Mouse (Mus musculus) lung, postnatal 14 days (tissue): ENCODE measurements around the gene Slc44a3.
A peak's percentile ranks its signal among the peaks of the same experiment; 100 is the strongest.

Experiments used
- DNase-seq: peaks from one replicate; pipeline ENCODE4 v3.0.0; 2021

Gene Slc44a3

GRCm38 (mm10) chr3:121451404-121451803 is 80.8 kb downstream of the Slc44a3 start:
- no peak for DNase-seq

GRCm38 (mm10) chr3:121449527-121449926 is 82.7 kb downstream of the Slc44a3 start:
- peak; percentile 48 for DNase-seq

- DNase-seq: no peak
These were observed 83.6 kb downstream of the Slc44a3 start for GRCm38 (mm10) chr3:121448606-121449005.

GRCm38 (mm10) chr3:121448029-121448468 is 84.2 kb downstream of the Slc44a3 start:
- DNase-seq: no peak

GRCm38 (mm10) chr3:121446454-121446853 is 85.8 kb downstream of the Slc44a3 start:
- no peak for DNase-seq

GRCm38 (mm10) chr3:121444414-121444813 is 87.8 kb downstream of the Slc44a3 start:
- no peak for DNase-seq

- no peak for DNase-seq
These were observed 88.3 kb downstream of the Slc44a3 start for GRCm38 (mm10) chr3:121443861-121444271.

- DNase-seq: no peak
These were observed 89.9 kb downstream of the Slc44a3 start for GRCm38 (mm10) chr3:121442288-121442687.

- no peak for DNase-seq
These were observed 90.7 kb downstream of the Slc44a3 start for GRCm38 (mm10) chr3:121441504-121441903.

- DNase-seq: peak; percentile 32
These were observed 92.5 kb downstream of the Slc44a3 start for GRCm38 (mm10) chr3:121439623-121440161.

GRCm38 (mm10) chr3:121437996-121438395 is 94.2 kb downstream of the Slc44a3 start:
- no peak for DNase-seq

GRCm38 (mm10) chr3:121437070-121437469 is 95.1 kb downstream of the Slc44a3 start:
- no peak for DNase-seq

GRCm38 (mm10) chr3:121435296-121435695 is 96.9 kb downstream of the Slc44a3 start:
- DNase-seq: no peak

- DNase-seq: no peak
These were observed 98.2 kb downstream of the Slc44a3 start for GRCm38 (mm10) chr3:121433968-121434533.

- DNase-seq: no peak
These were observed 98.8 kb downstream of the Slc44a3 start for GRCm38 (mm10) chr3:121433359-121433758.

- no peak for DNase-seq
These were observed 101.8 kb downstream of the Slc44a3 start for GRCm38 (mm10) chr3:121430289-121430936.

- DNase-seq: no peak
These were observed 102.7 kb downstream of the Slc44a3 start for GRCm38 (mm10) chr3:121429469-121429868.

- DNase-seq: no peak
These were observed 103.4 kb downstream of the Slc44a3 start for GRCm38 (mm10) chr3:121428696-121429259.

GRCm38 (mm10) chr3:121428230-121428629 is 104.0 kb downstream of the Slc44a3 start:
- no peak for DNase-seq

- DNase-seq: peak; percentile 73
These were observed 104.7 kb downstream of the Slc44a3 start for GRCm38 (mm10) chr3:121427520-121427908.

- peak; percentile 85 for DNase-seq
These were observed 105.3 kb downstream of the Slc44a3 start for GRCm38 (mm10) chr3:121426621-121427519.

GRCm38 (mm10) chr3:121425861-121426620 is 106.2 kb downstream of the Slc44a3 start, which contains the start of gene Cnn3:
Gene Cnn3 (plus strand): TSS chr3:121426497.
- DNase-seq: peak; percentile 93
